Mouse (Mus musculus): Measurements from ENCODE around the gene Enpp6. TPM values are rescaled to one million over a fixed set of nuclear protein-coding genes. Genes with fewer than 3 reads are reported as not detected.

Enpp6 gene
- total and polyA plus RNA-seq, 3 experiments = 2.9 to 5.9 (median 3.5) TPM

DNA sequence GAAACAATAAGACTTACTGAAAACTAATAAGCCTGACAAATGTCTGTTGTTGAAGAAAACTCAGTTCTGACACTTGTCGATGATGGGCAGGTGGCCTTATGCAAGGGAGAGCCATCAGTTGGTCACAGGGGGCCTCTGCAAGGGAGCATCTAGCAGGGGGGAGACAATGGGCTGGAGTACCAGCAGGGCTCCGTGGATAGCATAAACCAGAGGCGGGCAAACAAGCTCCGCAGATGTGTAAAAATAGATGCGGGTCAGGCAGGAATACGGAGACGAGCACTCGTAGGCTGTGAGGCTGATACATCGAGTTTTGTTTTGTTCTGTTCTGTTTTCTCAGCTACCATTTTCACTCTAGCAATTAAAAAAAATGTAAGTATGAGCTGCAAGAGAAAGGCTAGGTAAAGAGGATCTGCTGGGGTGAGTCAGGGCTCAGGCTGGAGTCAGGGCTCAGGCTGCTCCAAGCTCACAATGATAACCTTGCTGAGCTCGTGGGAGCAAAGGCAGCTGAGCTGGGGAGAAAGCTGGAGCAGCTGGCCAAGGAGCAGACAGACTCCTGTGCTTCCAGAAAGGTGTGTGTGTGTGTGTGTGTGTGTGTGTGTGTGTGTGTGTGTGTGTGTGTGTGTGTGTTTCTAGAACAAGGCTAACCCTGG, 40.3 kb downstream of the Enpp6 start:
- Histone ChIP-seq H3K9ac (ENCODE audit: low read depth, low read length) (no peak overlapping the region), H3K36me3 (ENCODE audit: control insufficient read depth, insufficient read depth, low read length) (no peaks in the 10 kb centered on the region), H3K79me2 (replicated peaks; ENCODE audit: control insufficient read depth, insufficient read depth, low read length) (no peaks in the 10 kb centered on the region), H3K4me1 (ENCODE audit: control insufficient read depth, insufficient read depth, low read length) (no peaks in the 10 kb centered on the region), H3K27me3 (ENCODE audit: control insufficient read depth, insufficient read depth, low read length) (no peaks in the 10 kb centered on the region), H3K27ac (no peak overlapping the region), H3K4me3 (no peak overlapping the region)
- WGBS = 57% methylated on average over 10 of the region's 10 CpGs
- TF ChIP-seq CTCF (IDR thresholded peaks at IDR 0.05) (no peak), EP300 (IDR thresholded peaks at IDR 0.05; ENCODE audit: insufficient read depth, low read depth, low read length) (no peak)
- intact Hi-C loops (cut with DNase I) = no loop called here
- no peak for DNase-seq

DNA sequence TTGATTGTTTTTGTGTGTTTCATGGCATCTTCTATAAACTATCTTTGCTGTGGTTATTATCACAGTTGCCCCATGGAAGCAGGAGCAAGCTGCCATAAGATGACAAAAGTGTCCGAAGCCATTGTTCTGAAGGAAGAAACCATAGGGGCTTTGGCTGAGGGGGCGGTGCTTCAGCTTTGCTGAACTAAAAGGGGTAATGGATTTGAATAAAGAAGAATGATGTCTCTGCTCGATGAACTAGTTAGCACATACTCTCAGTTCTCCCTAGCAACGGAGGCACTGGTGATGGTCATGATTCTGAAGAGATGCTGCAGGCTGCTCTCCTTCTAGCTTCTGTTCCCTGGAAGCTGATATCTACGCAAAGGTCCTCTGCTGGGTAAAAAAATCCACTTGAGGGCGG, 41.8 kb downstream of the Enpp6 start:
- no peak for DNase-seq
- no peaks in the 10 kb centered on the region for H3K79me2 ChIP-seq (replicated peaks; ENCODE audit: control insufficient read depth, insufficient read depth, low read length)
- WGBS = 84% methylated on average over 6 of the region's 6 CpGs
- H3K27ac ChIP-seq = no peak overlapping the region
- no peaks in the 10 kb centered on the region for H3K4me1 ChIP-seq (ENCODE audit: control insufficient read depth, insufficient read depth, low read length)
- H3K27me3 ChIP-seq (ENCODE audit: control insufficient read depth, insufficient read depth, low read length) = no peaks in the 10 kb centered on the region
- no peak overlapping the region for H3K4me3 ChIP-seq
- intact Hi-C loops (cut with DNase I) = no loop called here
- TF ChIP-seq EP300 (IDR thresholded peaks at IDR 0.05; ENCODE audit: insufficient read depth, low read depth, low read length) = no peak
- TF ChIP-seq POLR2A (IDR thresholded peaks at IDR 0.05; ENCODE audit: insufficient read depth, low read depth, low read length) = no peak
- TF ChIP-seq CTCF (IDR thresholded peaks at IDR 0.05) = no peak
- no peak overlapping the region for H3K9ac ChIP-seq (ENCODE audit: low read depth, low read length)
- H3K36me3 ChIP-seq (ENCODE audit: control insufficient read depth, insufficient read depth, low read length) = no peaks in the 10 kb centered on the region

DNA sequence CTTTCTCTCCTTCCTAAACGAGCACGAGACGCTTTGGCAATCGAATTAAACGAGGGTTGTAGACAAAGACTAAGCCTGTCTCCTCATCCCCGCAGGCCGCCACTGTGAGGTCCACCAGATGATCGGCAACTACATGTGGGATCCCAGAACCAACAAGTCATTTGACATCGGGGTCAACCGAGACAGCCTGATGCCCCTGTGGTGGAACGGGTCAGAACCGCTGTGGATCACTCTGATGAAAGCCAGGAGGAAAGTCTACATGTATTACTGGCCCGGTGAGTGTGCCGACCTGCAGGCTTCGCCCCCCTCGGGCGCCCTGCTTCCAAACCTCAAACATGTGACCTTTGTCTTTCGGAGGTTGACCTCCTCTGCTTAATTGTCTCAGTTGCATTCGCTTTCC, 43.6 kb downstream of the Enpp6 start:
- no peak overlapping the region for H3K27ac ChIP-seq
- H3K27me3 ChIP-seq (ENCODE audit: control insufficient read depth, insufficient read depth, low read length) = no peaks in the 10 kb centered on the region
- H3K4me3 ChIP-seq = no peak overlapping the region
- H3K79me2 ChIP-seq (replicated peaks; ENCODE audit: control insufficient read depth, insufficient read depth, low read length) = no peaks in the 10 kb centered on the region
- no peaks in the 10 kb centered on the region for H3K4me1 ChIP-seq (ENCODE audit: control insufficient read depth, insufficient read depth, low read length)
- intact Hi-C loops (cut with DNase I) = no loop called here
- H3K9ac ChIP-seq (ENCODE audit: low read depth, low read length) = no peak overlapping the region
- WGBS = 95% methylated on average over 19 of the region's 19 CpGs
- TF ChIP-seq EP300 (IDR thresholded peaks at IDR 0.05; ENCODE audit: insufficient read depth, low read depth, low read length) (no peak), POLR2A (IDR thresholded peaks at IDR 0.05; ENCODE audit: insufficient read depth, low read depth, low read length) (no peak)
- DNase-seq = no peak
- H3K36me3 ChIP-seq (ENCODE audit: control insufficient read depth, insufficient read depth, low read length) = no peaks in the 10 kb centered on the region

DNA sequence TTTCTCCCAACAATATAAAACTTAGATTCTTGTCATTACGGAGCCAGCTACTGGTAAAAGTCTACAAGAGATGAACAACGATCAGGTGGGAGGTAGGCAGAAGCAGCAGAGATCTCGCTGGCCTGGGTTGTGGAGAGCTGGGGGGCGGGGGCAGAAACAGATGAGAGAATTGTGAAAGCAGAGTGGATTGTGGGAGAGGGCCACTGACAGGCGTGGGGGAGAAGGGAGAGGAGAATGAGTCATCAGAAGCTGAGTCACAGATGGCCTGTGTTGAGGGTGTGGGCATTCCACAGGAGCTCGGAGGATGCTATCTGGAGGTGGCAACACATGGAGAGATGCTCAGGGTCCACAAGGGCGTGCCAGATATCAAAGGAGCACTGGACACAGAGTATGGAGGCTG, 45.4 kb downstream of the Enpp6 start:
- WGBS = 63% methylated on average over 7 of the region's 7 CpGs
- Histone ChIP-seq H3K27ac (no peak overlapping the region), H3K36me3 (ENCODE audit: control insufficient read depth, insufficient read depth, low read length) (no peaks in the 10 kb centered on the region), H3K79me2 (replicated peaks; ENCODE audit: control insufficient read depth, insufficient read depth, low read length) (no peaks in the 10 kb centered on the region), H3K27me3 (ENCODE audit: control insufficient read depth, insufficient read depth, low read length) (no peaks in the 10 kb centered on the region), H3K4me3 (no peak overlapping the region), H3K4me1 (ENCODE audit: control insufficient read depth, insufficient read depth, low read length) (no peaks in the 10 kb centered on the region), H3K9ac (ENCODE audit: low read depth, low read length) (no peak overlapping the region)
- TF ChIP-seq EP300 (IDR thresholded peaks at IDR 0.05; ENCODE audit: insufficient read depth, low read depth, low read length) = no peak
- no peak for TF ChIP-seq CTCF (IDR thresholded peaks at IDR 0.05)
- no peak for TF ChIP-seq POLR2A (IDR thresholded peaks at IDR 0.05; ENCODE audit: insufficient read depth, low read depth, low read length)
- DNase-seq = no peak
- intact Hi-C loops (cut with DNase I) = no loop called here

- intact Hi-C loops (cut with DNase I) = no loop called here
- no peak overlapping the region for H3K4me3 ChIP-seq
- no peaks in the 10 kb centered on the region for H3K79me2 ChIP-seq (replicated peaks; ENCODE audit: control insufficient read depth, insufficient read depth, low read length)
- no peaks in the 10 kb centered on the region for H3K4me1 ChIP-seq (ENCODE audit: control insufficient read depth, insufficient read depth, low read length)
- no peak overlapping the region for H3K9ac ChIP-seq (ENCODE audit: low read depth, low read length)
- 65% methylated on average over 4 of the region's 4 CpGs for WGBS
- DNase-seq = no peak
- no peaks in the 10 kb centered on the region for H3K27me3 ChIP-seq (ENCODE audit: control insufficient read depth, insufficient read depth, low read length)
- TF ChIP-seq CTCF (IDR thresholded peaks at IDR 0.05) (no peak), POLR2A (IDR thresholded peaks at IDR 0.05; ENCODE audit: insufficient read depth, low read depth, low read length) (no peak), EP300 (IDR thresholded peaks at IDR 0.05; ENCODE audit: insufficient read depth, low read depth, low read length) (no peak)
- H3K36me3 ChIP-seq (ENCODE audit: control insufficient read depth, insufficient read depth, low read length) = no peaks in the 10 kb centered on the region
- no peak overlapping the region for H3K27ac ChIP-seq
Measured at GRCm38 (mm10) chr8:47033976-47034375, 47.3 kb downstream of the Enpp6 start.

GRCm38 (mm10) chr8:47036501-47036900, 49.8 kb downstream of the Enpp6 start:
- no peak for DNase-seq
- Histone ChIP-seq H3K4me1 (ENCODE audit: control insufficient read depth, insufficient read depth, low read length) (no peaks in the 10 kb centered on the region), H3K79me2 (replicated peaks; ENCODE audit: control insufficient read depth, insufficient read depth, low read length) (no peaks in the 10 kb centered on the region), H3K9ac (ENCODE audit: low read depth, low read length) (no peak overlapping the region), H3K4me3 (no peak overlapping the region), H3K36me3 (ENCODE audit: control insufficient read depth, insufficient read depth, low read length) (no peaks in the 10 kb centered on the region), H3K27ac (no peak overlapping the region), H3K27me3 (ENCODE audit: control insufficient read depth, insufficient read depth, low read length) (no peaks in the 10 kb centered on the region)
- TF ChIP-seq POLR2A (IDR thresholded peaks at IDR 0.05; ENCODE audit: insufficient read depth, low read depth, low read length) (no peak), EP300 (IDR thresholded peaks at IDR 0.05; ENCODE audit: insufficient read depth, low read depth, low read length) (no peak), CTCF (IDR thresholded peaks at IDR 0.05) (no peak)
- 80% methylated on average over 8 of the region's 8 CpGs for WGBS
- intact Hi-C loops (cut with DNase I) = no loop called here

All from heart, adult 2 months (tissue).